Mouse (Mus musculus) frontal cortex, postnatal 36 days (tissue): ENCODE data around the gene St8sia1.
"Not testable (repeated sequence)": the region's sequence is repeated elsewhere in the genome, so short reads cannot be mapped to it uniquely, and the experiment has no call there.

Source experiments
- DNase-seq, 2 experiments: peaks; one replicate each; pipeline ENCODE4 v3.0.0; 2022; ENCODE audit warnings: low spot score in 2 of 2

Gene St8sia1

DNA sequence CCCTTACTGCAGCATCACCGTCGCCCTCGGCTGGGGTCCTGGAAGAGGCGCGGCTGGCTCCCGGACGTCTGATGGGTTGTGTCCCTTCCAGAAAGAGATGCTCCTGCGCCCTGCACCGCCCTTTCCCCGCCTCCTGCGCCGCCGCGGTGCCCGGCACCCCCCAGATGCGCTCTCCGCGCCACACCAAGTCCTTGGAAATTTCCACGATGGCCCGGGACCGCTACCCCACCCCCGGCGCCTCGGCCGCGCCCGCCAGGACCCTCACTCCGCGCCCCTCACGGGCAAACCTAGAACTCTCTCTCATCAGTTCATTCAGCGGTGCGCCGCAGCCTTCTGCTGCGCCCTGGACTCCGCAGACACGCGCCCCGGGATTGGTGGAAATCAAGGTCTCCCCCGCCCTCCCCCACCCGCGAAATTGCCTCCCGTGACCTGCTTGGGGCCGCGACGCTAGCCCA is at the start of gene St8sia1:
Gene St8sia1 (minus strand): TSS at position 377 of the 455 bp plus-strand sequence.
- DNase-seq = peak; percentile 64 to 69

DNA sequence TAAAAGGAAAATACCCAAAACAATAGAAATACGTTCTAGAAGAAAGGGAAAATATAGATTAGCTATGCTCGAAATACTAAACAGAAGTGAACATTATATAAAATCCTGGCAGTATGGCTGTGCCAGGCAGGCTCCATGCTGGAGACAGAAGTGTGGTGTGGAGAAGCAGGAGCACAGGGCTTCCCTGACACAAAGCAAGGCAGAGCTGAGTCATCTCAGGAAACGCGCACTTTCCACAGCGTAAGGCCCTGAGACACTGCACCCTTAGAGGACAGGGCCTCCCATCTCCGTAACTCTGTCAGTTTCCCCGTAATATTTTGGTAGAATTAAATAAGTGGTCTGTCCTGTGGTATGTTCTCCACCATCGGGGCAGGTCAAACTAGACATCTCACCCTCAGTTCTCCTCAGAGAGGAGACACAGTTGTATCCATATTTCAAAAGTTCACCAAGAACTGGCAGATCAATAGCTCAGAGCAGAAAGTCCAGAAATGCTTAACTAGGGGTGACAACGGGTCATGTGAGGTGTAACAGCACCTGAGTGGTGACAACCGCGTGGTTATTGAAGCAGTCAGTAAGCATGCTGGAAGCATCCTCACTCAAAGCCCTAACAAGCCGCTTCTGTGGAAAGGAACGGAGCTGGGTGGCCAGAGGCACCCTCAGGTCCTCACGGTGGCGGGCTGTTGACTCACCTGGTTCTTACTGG is 48.4 kb upstream of the St8sia1 start:
- no peak for DNase-seq

DNA sequence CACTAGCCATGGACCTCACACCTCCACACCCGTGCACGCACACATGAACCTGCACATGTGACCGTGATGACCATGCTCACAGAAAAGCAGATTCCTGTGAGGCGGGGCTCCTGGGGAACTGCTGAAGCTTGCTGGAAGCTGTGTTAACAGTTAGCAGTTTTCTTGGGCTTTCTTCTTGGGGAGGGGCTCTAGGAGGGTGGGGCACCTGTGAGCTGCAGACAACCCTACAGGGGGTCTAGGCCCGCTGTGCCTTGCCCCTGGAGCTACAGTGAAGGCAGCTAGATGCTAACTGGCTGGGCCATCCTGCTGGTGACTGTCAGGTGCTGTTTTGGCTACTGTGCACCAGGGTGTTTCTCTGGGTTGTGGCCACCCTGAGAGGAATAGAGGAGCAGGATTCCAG is 44.6 kb upstream of the St8sia1 start:
- DNase-seq = no peak

DNA sequence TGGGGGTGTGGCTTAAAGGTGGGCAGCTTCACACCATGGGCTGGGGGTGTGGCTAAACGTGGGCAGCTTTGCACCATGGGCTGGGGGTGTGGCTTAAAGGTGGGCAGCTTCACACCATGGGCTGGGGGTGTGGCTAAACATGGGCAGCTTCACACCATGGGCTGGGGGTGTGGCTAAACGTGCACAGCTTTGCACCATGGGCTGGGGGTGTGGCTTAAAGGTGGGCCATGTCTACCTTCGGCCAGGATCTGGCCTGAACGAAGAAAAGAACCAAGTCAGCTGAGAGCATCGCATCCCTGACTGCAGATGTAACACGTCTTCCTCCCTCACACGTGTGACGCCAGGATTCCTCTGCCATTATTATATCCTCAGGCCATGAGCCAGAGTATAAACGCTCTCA is 41.0 kb upstream of the St8sia1 start:
- DNase-seq = not testable (repeated sequence)

DNA sequence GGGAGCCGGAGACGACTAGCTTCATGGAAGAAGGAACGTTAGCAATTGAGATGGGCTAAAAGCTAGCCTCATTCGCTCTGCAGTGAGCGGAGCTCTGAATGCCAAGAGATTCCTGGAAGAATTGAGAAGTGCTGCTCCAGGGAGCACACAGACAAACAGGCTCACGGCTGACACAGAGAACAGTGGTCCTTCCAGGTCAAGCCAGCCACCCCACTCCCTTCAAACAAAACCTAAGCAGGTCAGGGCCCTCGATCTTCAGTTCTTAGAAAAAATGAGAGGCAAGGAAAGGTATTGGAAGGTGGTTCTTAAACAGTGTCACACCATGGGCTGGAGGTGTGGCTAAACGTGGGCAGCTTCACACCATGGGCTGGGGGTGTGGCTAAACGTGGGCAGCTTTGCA is 40.5 kb upstream of the St8sia1 start:
- DNase-seq = no peak

DNA sequence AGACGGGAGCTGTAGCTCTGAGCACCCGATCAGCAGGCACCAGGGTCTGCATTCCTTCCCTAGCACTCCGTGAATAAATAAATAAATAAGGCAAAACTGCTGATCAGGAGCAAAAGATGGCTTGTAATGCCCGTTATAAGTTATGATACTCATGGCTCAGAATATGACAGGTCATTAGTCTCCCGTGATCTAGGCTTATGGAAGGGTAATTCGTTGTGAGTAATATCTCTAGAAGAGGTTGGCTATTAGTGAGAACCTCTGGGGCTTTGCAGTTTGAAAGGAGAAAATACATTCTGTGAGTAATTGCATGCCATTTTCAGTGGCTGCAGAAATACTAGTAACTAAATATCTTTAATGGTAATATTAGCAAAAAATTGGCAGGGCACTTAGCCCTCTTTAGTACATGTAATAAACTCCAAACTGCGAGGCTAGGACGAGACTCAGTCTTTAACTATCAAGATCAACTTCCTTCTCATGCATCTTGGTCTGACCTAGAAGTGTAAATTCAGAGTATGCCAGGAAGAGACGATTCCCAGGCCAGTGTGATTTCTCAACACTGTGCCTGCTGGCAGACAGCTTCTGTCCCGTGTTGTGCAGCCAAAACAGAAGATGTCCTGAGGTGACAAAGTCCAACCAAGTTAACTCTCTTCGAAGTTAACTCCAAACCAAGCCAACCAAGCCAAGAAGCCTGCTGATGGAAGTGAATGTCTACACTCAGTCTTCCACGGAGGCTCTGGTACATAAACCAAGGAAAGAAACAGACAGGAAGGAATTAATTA is 34.2 kb upstream of the St8sia1 start:
- DNase-seq = no peak

DNA sequence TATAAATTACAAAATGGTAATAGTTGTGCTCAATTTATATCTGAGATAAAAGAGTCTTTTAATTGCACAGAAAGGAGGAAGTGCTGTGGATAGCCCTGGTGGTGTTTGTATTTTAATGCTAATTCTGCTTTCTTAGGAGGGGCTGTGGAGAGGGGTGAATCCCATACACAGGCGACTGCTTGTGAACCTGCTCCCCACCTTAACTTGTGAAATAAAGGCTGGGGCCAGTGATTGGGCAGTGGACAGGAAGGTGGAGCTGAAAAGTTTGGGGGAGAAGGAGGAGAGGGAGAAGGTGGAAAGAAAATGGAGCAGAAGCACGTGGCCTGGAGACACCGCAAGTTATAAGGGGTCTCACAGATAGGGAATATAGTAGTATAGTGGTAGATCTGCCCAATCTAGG is 32.6 kb upstream of the St8sia1 start:
- no peak for DNase-seq

DNA sequence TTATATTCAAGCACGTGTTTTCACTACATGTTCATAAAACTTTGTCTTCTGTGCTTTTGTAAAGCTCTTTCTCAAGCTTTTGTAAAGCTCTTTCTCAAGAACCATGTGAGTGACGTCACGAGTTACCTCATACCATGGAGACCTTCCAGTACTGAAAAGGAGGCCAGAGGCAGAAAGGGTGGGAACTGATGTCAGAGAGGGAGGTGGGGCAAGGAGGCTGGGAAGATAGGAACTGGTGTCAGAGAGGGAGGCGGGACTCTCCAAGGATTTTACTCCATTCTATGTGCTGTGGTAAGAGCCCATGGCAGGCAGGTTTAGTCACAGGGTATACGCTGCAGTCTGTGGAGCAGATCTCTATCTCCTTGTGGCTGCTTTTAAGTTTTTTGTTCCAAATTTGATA is 31.3 kb upstream of the St8sia1 start:
- no peak for DNase-seq

DNA sequence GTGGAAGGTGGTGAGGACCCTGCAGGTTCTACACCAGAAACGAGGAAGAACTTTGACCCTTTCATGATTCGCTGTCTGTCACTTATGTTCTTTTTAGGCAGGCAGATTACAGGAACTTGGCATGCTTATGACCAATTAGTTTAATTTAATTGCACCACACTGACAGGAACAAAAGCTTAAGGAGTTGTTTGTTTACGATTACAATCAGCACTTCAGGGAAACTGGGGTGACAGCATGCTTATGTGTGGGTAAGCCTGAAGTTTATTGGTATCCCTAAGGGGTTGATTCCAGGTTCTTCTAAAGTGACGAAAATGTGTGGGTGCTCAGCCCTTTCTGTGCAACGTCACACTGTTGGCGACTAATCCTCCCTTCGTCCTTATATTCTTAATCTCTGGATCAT is 30.6 kb upstream of the St8sia1 start:
- no peak for DNase-seq

DNA sequence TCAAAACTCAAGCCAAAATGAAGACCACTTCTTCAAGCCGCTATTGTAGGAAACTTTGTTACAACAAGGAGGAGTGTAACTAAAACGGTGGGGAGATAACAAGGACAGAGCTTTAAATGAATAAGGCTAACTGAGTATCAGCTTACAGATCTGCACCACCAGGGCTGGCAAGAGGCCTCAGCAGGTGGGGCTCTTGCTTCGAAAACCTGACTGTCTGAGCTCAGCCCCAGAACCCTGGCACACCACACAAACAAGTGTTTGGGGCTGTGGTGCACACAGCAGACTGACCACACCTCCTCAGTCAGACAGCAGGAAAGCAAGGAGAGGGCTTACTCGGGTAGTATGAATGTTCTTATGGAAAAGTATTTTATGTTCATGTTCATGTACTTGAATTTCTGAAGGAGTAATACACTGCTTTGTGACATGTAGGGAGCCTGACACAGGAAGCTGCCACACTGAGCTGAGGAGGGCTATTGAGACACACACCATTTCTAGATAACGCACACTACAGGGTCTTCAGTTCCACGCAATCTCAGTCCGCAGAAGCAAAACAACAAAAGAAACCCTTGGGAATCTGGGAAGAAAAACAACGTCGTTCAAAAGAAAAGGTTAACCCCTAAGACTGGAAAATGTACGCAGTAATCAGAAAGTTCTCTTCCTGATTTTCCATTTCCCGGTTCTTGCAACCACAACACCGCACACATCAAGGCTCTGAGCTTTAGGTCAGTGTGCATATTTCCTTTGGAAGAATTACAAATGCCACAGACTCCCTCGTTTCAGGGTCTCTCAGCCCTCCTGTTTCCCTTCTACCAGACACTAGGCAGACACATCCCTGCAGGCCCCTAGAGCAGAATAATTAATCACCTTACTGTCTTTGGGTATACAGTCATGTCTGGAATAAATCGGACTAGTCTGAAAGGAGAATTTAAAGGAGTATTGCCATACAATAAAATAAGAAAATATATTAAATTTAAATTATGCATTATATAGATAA is 29.8 kb upstream of the St8sia1 start:
- no peak for DNase-seq

DNA sequence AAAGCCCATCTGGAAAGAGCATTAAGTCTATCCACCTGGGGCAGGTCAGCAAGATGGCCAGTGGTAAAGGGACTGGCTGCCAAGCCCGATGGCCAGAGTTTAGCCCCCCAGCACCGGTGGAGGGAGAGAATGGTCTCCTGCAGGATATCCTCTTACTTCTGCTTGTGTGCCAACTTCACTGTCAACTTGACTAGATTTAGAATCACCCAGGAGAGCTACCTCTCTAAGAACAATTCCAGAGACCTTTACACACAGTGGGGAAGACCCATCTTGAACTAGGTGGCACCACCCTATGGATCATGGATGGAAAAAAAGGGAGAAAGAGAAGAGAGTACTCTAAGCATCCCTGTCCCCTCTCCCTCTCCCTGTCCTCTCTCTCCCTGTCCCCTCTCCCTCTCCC is 28.7 kb upstream of the St8sia1 start:
- DNase-seq = no peak

DNA sequence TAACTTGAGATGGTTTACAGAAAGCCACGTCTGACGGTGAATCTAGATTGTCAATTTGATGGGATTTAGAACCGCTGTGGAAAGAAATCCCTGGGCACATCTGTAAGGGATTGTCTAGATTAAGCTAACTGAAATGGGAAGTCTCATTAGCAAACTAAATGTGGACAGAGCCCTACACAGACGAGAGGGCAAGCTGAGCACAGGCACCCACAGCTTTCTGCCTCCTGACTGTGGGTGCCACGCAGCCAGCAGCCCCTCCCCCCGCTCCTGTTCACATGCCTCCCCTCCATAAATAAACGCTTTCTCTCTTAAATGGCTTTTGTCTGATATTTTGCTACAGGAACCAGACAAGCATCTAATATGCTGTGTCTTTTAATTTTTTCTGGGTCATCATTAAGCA is 27.8 kb upstream of the St8sia1 start:
- no peak for DNase-seq

DNA sequence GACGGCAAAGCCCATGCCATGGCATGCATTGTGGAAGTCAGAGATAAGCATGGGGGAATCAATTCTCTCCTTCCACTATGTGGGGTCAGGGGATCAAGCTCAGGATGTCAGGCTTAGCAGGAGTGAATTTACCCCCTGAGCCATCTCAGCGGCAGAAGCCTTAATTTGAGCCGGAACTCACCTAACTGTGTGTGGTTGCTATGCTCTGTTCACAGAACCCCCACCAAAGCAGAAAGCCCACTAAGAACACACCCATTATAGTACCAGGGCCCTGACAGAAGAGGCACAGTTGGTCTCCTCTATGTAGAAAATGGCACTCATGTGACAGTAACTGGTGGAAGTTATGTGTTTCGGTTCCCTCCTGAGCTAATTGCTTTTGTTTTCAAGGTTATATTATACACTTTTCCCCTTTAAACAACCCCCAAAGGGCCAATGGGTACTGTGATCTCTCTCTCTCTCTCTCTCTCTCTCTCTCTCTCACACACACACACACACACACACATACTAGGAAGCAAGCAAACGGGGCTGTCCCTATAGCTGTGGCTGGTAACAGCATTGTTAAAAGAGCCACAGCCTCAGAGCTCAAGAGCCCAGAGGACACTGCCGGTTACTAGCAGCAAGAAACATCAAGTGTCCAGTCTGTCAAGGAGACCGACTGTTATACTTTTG is 27.3 kb upstream of the St8sia1 start:
- no peak for DNase-seq

DNA sequence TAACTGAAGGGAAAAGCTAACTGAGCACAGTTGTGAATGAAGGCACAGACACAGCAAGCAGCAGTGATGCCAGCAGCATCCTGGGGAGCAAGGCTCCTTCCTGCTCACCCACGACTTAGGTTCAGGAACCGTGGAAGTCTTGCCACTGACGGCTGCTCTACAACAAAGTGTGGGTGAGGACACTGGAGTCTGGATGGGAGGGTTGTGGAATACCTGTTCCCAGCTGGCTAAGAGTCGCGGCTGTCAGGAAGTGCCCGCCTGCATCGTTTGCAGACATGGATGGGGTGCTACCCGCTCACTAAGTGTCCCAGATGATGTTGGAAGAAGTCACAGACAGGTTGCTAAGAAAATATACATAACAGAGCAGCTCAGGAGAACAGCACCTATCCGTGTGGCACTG is 26.3 kb upstream of the St8sia1 start:
- DNase-seq = no peak

DNA sequence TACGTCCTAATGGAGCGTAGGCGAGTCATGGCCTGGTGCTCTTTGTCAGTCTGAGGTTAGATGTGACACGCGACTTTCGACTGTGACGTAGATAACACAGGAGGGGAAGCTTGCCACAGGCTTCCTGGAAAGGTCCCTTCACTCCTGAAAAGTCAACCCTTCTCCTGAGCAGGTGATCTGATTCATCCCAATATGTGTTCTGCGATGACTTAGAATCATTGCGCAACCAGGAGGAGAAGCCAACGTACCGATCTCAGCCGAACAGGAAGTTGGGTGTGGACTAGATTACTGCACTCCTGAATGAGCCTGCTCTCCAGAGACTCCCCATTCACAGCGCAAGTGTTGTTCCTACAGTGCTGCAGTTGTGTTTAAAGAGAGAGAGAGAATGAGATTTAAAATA is 25.2 kb upstream of the St8sia1 start:
- no peak for DNase-seq

DNA sequence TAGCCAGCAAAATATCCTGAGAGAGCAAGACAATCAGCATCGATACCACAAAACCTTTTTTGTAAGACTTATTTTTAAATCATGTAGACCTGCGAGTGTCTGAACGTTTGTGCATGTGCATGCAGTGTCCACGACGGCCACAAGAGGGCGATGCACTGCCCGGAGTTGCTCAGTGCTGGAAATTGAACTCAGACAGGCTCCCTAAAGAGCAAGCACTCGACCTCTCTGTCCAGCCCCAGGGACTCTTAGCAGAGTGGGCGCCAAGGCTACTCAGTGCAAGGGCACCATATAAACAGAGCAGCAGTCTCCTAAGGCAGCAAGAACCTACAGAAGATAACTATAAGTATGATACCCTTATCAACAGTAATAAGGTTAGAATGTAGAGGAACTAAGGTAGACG is 24.5 kb upstream of the St8sia1 start:
- peak; percentile 63 to 67 for DNase-seq

DNA sequence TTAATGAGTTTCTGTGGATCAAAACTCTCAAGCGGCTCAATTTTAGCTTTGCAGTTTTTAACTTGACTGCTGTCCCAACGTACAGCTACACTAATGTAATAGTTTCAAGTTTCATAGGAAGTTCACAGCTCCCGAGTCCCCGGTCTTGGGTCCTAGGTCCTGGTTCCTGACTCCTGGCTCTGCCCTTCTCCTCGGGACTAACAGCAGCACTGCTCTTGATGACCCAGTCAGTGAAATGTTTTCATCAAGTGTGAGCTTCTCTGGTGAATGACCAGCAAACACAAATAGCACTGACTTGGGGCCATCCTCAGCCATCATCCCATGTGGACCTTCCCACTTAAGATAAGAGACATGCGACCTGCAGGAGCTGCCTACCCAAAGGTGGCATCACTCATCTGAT is 24.0 kb upstream of the St8sia1 start:
- DNase-seq = no peak

DNA sequence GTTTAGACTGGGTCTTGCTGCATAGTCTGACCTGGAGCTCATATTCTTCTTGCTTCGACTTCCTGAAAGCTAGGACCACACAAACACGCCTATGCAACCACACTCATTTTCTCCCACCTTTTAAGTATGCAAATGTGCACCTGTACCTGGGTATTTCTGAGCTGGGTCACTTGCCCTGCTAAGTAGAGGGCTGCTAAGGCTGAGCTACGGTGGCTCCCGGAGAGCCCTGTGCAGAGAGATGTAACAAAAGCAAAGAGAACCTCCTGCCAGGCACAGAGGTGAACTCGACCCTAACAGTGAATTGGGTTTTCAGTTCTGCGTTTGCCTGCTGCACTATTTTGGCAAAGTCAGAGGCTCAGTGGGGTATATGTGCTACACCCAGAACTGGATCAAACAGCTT is 23.4 kb upstream of the St8sia1 start:
- DNase-seq = no peak

DNA sequence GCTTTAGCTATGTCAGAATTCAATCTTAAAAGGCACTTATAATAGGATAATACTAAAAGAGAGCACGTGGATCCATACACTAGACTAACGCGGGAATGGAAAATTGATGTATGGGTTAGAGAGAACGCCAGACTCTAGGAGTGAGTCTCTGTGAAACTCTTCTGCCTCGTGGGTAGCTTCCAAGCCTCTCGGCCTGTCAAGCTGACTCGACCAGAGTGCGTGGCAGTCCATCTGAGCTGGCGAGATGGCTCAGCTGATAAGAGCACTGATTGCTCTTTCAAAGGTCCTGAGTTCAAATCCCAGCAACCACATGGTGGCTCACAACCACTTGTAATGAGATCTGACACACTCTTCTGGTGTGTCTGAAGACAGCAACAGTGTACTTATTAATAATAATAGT is 22.5 kb upstream of the St8sia1 start:
- DNase-seq = not testable (repeated sequence)

DNA sequence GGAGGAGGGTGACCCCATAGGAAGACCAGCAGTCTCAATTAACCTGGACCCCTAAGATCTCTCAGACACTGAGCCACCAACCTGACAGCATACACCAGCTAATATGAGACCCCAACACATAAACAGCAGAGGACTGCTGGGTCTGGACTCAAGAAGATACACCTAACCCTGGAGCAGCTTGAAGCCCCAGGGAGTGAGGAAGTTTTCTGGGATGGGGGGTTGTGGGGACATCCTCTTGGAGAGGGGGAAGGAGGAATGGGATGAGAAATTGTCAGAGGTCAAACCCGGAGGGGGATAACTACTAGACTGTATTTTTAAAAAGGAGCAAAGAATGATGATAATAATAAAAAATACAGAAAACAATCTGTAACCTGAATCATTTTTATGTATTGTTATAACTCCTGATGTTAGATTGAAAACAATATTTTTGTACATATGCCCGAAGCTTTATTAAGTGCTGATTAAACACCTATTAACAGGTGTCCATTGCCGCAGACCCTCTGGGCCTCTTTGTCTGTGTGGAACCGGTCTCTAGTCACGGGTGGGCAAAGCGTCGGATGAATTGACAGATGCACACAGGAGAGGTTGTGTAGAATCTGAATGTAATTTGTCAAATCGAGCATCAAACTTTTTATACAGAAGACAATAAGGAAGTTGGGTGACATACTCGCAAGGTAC is 21.4 kb upstream of the St8sia1 start:
- DNase-seq = not testable (repeated sequence)
